Comparison of ENCODE assay signal across 8 mouse cellular contexts in the genomic region with DNA sequence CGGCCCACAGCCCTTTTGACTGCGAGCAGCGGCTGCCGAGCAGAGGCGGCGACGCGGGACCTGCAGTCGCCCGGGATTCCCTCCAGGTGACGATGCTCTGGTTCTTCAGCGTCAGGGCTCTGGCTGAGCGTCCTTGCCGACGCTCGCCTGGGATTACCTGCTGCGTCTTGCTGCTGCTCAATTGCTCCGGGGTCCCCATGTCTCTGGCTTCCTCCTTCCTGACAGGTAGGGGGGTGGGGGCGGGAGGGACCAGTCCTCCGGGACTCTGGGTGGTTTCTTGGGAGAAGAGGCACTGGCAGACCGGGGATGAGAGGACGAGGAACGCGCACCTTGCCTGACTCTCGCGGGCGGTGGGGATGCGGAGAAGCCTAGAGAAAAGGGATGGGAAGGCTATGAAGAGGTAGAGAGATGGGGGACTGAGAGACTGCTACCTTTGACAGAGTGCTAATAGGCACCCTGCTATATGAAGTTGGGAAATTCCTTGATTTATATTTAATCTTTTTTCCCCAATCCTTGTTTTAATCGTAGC. TPM values are rescaled to one million over a fixed set of nuclear protein-coding genes. Genes with fewer than 3 reads are reported as not detected.
DNase-seq lines count a peak whose midpoint lies in the region; ATAC-seq and TF ChIP-seq lines count a peak whose summit lies in the region.

No protein-coding gene starts in this region.

- under 1% methylated on average over 29 of the region's 29 CpGs for WGBS in kidney, embryonic 15.5 days
- under 1% methylated on average over 29 of the region's 29 CpGs for WGBS in forebrain, embryonic 12.5 days
- 2% methylated on average over 29 of the region's 29 CpGs for WGBS in liver, embryonic 15.5 days (ENCODE audit: insufficient replicate concordance)

- H3K27me3 ChIP-seq in kidney, embryonic 15.5 days: peaks cover 35% of the 10 kb centered on the region
- peaks cover 33% of the 10 kb centered on the region for H3K27me3 ChIP-seq in forebrain, embryonic 12.5 days
- H3K27me3 ChIP-seq in liver, embryonic 15.5 days: peaks cover 67% of the 10 kb centered on the region

- H3K9me3 ChIP-seq in kidney, embryonic 15.5 days (replicated peaks): no peaks in the 10 kb centered on the region
- no peaks in the 10 kb centered on the region for H3K9me3 ChIP-seq in forebrain, embryonic 12.5 days
- no peaks in the 10 kb centered on the region for H3K9me3 ChIP-seq in liver, embryonic 15.5 days (replicated peaks)

- no peak overlapping the region for H3K27ac ChIP-seq in kidney, embryonic 15.5 days
- no peak overlapping the region for H3K27ac ChIP-seq in bone marrow macrophage, adult 2 months (ENCODE audit: insufficient read depth, low read depth, low read length)
- H3K27ac ChIP-seq in forebrain, embryonic 12.5 days: peak overlapping the region; percentile 89
- H3K27ac ChIP-seq in liver, embryonic 15.5 days (replicated peaks): no peak overlapping the region

- H3K4me3 ChIP-seq in kidney, embryonic 15.5 days (replicated peaks): peak overlapping the region; percentile 64
- peak overlapping the region; percentile 48; the same call in 1 of the 2 replicates for H3K4me3 ChIP-seq in bone marrow macrophage, adult 2 months (ENCODE audit: insufficient read depth, low read length)
- peak overlapping the region; percentile 74 for H3K4me3 ChIP-seq in forebrain, embryonic 12.5 days (replicated peaks)
- peak overlapping the region; percentile 51 for H3K4me3 ChIP-seq in liver, embryonic 15.5 days (replicated peaks)

- H3K9ac ChIP-seq in kidney, embryonic 15.5 days: peak overlapping the region; percentile 68
- peak overlapping the region; percentile 86 for H3K9ac ChIP-seq in forebrain, embryonic 12.5 days
- no peak overlapping the region for H3K9ac ChIP-seq in liver, embryonic 15.5 days

- TF ChIP-seq POLR2A in bone marrow macrophage, adult 2 months (IDR thresholded peaks at IDR 0.05; ENCODE audit: borderline replicate concordance, low read depth, low read length): no peak

- H3K36me3 ChIP-seq in kidney, embryonic 15.5 days: no peaks in the 10 kb centered on the region
- 0 out of 2 replicates have a peak, but pooled peaks cover 2% of the 10 kb centered on the region for H3K36me3 ChIP-seq in forebrain, embryonic 12.5 days (replicated peaks)
- no peaks in the 10 kb centered on the region for H3K36me3 ChIP-seq in liver, embryonic 15.5 days (replicated peaks)

- TF ChIP-seq CTCF in bone marrow macrophage, adult 2 months (IDR thresholded peaks at IDR 0.05; ENCODE audit: low read depth, low read length): no peak

- peaks cover 15% of the 10 kb centered on the region for H3K4me1 ChIP-seq in kidney, embryonic 15.5 days
- H3K4me1 ChIP-seq in bone marrow macrophage, adult 2 months (ENCODE audit: control insufficient read depth, insufficient read depth, low read length): peaks cover 2% of the 10 kb centered on the region; the same call in 1 of the 2 replicates
- peaks cover 7% of the 10 kb centered on the region for H3K4me1 ChIP-seq in forebrain, embryonic 12.5 days
- no peaks in the 10 kb centered on the region; the same call in 1 of the 2 replicates for H3K4me1 ChIP-seq in liver, embryonic 15.5 days (replicated peaks)

- ATAC-seq in kidney, embryonic 15.5 days (replicated peaks; ENCODE audit: low FRiP score): no peak; the same call in 1 of the 2 replicates
- ATAC-seq in forebrain, embryonic 12.5 days (ENCODE audit: low FRiP score): no peak; the same call in 1 of the 2 replicates
- no peak for ATAC-seq in liver, embryonic 15.5 days (ENCODE audit: insufficient read depth)

- peak overlapping the region; percentile 88 for H3K4me2 ChIP-seq in kidney, embryonic 15.5 days
- peak overlapping the region; percentile 95 for H3K4me2 ChIP-seq in forebrain, embryonic 12.5 days
- H3K4me2 ChIP-seq in liver, embryonic 15.5 days: peak overlapping the region; percentile 70

- no peak for DNase-seq in kidney, adult 11 months
- no peak for DNase-seq in frontal cortex, postnatal 25 days (ENCODE audit: low spot score in 2 of 2)
- DNase-seq in layer of hippocampus, postnatal 25 days (ENCODE audit: extremely low spot score in 1 of 2, low spot score in 1 of 2): no peak
- no peak for DNase-seq in embryo, embryonic 9.5 days (ENCODE audit: extremely low spot score)

RNA-seq across cellular contexts. Expression of gene Bmper, which starts 0.7 kb away (rescaled TPM):
- 21.6 and 23.5 TPM in 2 replicates for polyA plus RNA-seq in kidney, embryonic 15.5 days (2015; fragmentation: Nextera tagmentation; extraction: Ambion mirVana)
- polyA plus RNA-seq in bone marrow macrophage, adult 2 months (2012; ENCODE audit: insufficient read depth, insufficient read length, missing spikeins): not detected in 2 replicates
- polyA plus RNA-seq in forebrain, embryonic 12.5 days (2016; fragmentation: Nextera tagmentation; extraction: Ambion mirVana): 13.5 and 14.0 TPM in 2 replicates
- 0.37 and 0.38 TPM in 2 replicates for polyA plus RNA-seq in liver, embryonic 15.5 days (2015; fragmentation: Nextera tagmentation; extraction: Ambion mirVana)
- total RNA-seq in layer of hippocampus, postnatal 25 days (2021): 1 to 10 TPM; 3.9 to 5.3 TPM

Comparison
In these comparisons a context has a peak if more than half of its experiments do, and no peak if none do; other contexts are left out.
1. RNA of gene Bmper, which starts 0.7 kb away (polyA plus RNA-seq): 21.6 to 23.5 TPM in kidney, embryonic 15.5 days and 13.5 to 14.0 TPM in forebrain, embryonic 12.5 days; 0.37 to 0.38 TPM in liver, embryonic 15.5 days and not detected in bone marrow macrophage, adult 2 months; every median in the first group is over 10 times any median in the second.
2. Peak in every context shown above with its lines, with median percentiles within 50 percentile points of each other: H3K4me2 ChIP-seq and H3K4me3 ChIP-seq.